Mouse (Mus musculus) forebrain, postnatal 0 days (tissue): Measurements from ENCODE around the gene Hopx. TPM values are rescaled to one million over a fixed set of nuclear protein-coding genes. Genes with fewer than 3 reads are reported as not detected.

ENCODE experiments used
- ATAC-seq: fragments of 200-750 bp; cut with Nextera tagmentation; 2 replicates; pipeline ENCODE4 v1.8.0; 2017; ENCODE audit warnings: mild to moderate bottlenecking, moderate library complexity
- DNase-seq: peaks from one replicate; pipeline ENCODE4 v3.0.0-alpha.2; 2015
- H3K27ac ChIP-seq: fragments of 300-500 bp; sonication (generic); 2 replicates; pipeline ENCODE4 v1.5.1; 2014; ENCODE audit warnings: low read depth, mild to moderate bottlenecking, antibody characterized with exemption, low read length, moderate library complexity, mixed read lengths
- H3K27me3 ChIP-seq: fragments of 300-500 bp; sonication (generic); 2 replicates; pipeline ENCODE4 v1.6.1; 2014; ENCODE audit warnings: mild to moderate bottlenecking, low read length, mixed read lengths; ENCODE audit not compliant: insufficient read depth
- H3K36me3 ChIP-seq: fragments of 300-500 bp; sonication (generic); 2 replicates; pipeline ENCODE4 v1.6.1; 2014; ENCODE audit warnings: mild to moderate bottlenecking, moderate library complexity; ENCODE audit not compliant: insufficient read depth
- H3K4me1 ChIP-seq: fragments of 300-500 bp; sonication (generic); 2 replicates; pipeline ENCODE4 v1.6.1; 2014; ENCODE audit warnings: antibody characterized with exemption; ENCODE audit not compliant: insufficient read depth
- H3K4me2 ChIP-seq: fragments of 300-500 bp; sonication (generic); 2 replicates; pipeline ENCODE4 v1.6.1; 2014; ENCODE audit warnings: low read depth, mild to moderate bottlenecking, moderate library complexity
- H3K4me3 ChIP-seq: fragments of 300-500 bp; sonication (generic); 2 replicates; pipeline ENCODE4 v1.5.1; 2014; ENCODE audit warnings: low read depth, low read length, mixed read lengths
- H3K9ac ChIP-seq: fragments of 300-500 bp; sonication (generic); 2 replicates; pipeline ENCODE4 v1.6.1; 2014; ENCODE audit warnings: mild to moderate bottlenecking
- H3K9me3 ChIP-seq: fragments of 300-500 bp; sonication (generic); 2 replicates; pipeline ENCODE4 v1.6.1; 2016; ENCODE audit warnings: low read length
- CTCF ChIP-seq: sonication (generic); IDR thresholded peaks from 2 replicates; pipeline ENCODE4 v1.5.1; 2016; ENCODE audit warnings: antibody characterized with exemption, control low read depth, low read depth
- WGBS: fragments of 180-500 bp; shearing (Covaris S2); extraction: QIAGEN DNeasy Blood & Tissue Kit; methylation state at CpG from one replicate; pipeline ENCODE4 v1.1.7; 2014; 5-methylcytosine and 5-hydroxymethylcytosine counted together
- polyA plus RNA-seq: library from polyadenylated mRNA; unstranded; fragments of >200 nt; fragmentation: Nextera tagmentation; extraction: Ambion mirVana; gene quantifications from 2 replicates; pipeline ENCODE4 v1.2.1, GENCODE M21; 2015
- total RNA-seq: library from RNA; depleted of rRNA; stranded (reverse); fragments of >200 nt; gene quantifications from 2 replicates; pipeline ENCODE4 v1.2.3, GENCODE M21; 2014; rRNA removed

The Hopx gene
- 26.1 and 28.1 TPM in 2 replicates for total RNA-seq
- 2.7 and 2.8 TPM in 2 replicates for polyA plus RNA-seq

DNA sequence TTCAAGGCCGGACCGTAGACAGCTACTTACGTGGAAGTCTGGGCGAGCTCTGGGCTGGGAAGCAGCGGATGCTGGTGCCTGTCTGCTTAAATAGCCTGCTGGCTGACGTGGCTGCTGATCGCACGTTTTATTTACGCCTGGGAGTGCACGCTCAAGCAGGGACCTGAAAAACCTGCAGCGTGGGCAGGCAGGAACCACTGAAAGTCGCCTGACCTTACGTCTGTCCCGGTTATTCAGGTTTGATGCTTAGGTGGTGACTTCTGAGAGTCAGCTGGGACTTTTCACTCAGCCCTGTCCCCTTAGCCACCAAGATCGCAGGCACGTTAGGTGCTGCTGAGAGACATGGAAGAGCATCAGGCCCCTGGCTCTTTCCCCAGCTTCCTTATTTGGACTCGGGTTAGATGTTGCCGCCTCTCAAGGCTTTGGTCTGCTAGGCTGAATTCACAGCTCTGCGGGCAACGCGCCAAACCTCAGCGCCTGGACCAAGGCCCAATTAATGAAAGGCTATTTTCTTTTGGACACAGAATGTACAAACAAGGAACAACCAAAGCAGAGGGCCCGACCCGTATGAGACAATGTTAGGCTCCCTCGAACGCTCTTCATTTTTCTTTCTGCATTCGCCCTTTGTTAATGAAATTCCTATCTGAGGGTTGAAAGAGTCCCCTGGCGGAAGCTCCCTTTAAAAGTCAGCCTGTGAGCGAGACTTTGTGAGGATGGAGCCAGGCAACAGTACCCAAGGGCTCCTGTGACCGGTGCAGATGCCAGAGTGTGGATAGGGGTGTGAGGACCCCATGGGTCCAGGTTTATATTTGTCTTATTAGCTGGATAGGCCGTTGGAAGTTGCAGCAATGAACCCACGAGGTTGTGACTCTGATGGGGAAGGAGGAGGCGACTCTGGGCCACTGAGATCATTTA, at the start of gene Hopx:
Hopx (minus strand) TSS at position 305 of the 915 bp plus-strand sequence.
- no peak within 1 kb of the TSS for H3K9ac ChIP-seq
- peak within 1 kb of the TSS; percentile 35 for H3K4me2 ChIP-seq
- H3K27me3 ChIP-seq, result no peaks in the 10 kb centered on the region
- 17% methylated on average over 33 of the region's 33 CpGs for WGBS
- no peak within 1 kb of the TSS for H3K27ac ChIP-seq
- no peaks in the 10 kb centered on the region for H3K36me3 ChIP-seq
- DNase-seq (peak; percentile 65), ATAC-seq (peak; percentile 72)
- peaks cover 7% of the 10 kb centered on the region; the same call in 1 of the 2 replicates for H3K4me1 ChIP-seq
- TF ChIP-seq CTCF, result peak; percentile 12; the same call in 1 of the 2 replicates
- H3K4me3 ChIP-seq, result no peak within 1 kb of the TSS
- H3K9me3 ChIP-seq, result no peaks in the 10 kb centered on the region

DNA sequence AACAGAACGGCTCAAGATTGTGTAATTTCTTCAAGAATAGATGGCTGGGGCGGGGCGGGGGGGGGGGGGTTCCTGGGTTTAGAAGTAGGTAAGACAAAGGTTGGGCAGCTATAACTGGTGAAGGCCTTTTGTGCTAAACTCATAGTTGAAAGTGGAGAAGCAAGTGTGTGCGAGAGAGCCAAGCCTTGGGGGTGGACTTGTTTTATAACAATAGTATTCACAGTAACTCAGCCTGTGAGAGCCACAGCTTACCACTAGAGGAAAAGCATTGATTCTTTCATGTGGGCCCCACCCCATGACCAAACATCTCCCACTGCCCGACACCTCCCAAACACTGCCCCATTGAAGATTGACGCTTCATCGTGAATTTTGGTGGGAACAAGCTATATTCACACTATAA, 48.7 kb upstream of the Hopx start:
- Histone ChIP-seq H3K36me3 (no peaks in the 10 kb centered on the region), H3K9me3 (no peaks in the 10 kb centered on the region), H3K4me2 (no peak overlapping the region), H3K27me3 (no peaks in the 10 kb centered on the region), H3K4me3 (no peak overlapping the region), H3K27ac (no peak overlapping the region), H3K9ac (no peak overlapping the region), H3K4me1 (no peaks in the 10 kb centered on the region)
- ATAC-seq (no peak), DNase-seq (no peak)
- no peak for TF ChIP-seq CTCF
- 66% methylated on average over 7 of the region's 7 CpGs for WGBS

DNA sequence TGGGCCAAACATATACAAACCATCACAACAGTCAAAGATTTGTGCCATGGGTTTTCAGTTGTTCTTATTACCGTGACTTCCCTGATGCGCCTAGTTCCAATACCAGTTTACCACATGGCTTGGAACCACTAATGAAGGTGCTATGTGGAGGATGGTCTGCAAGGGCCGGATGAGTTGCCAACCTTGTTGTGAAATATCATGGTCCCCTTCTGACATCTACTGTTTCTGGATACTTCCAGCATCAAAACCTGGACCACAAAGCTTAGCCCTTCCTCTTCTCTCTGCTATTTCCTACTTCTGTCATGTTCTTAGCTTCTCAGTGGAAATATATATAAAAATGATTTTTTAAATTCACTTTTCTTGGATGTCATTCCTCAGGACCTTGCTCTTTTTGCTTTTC, 47.6 kb upstream of the Hopx start:
- no peaks in the 10 kb centered on the region for H3K4me1 ChIP-seq
- H3K9me3 ChIP-seq, result no peaks in the 10 kb centered on the region
- no peak for TF ChIP-seq CTCF
- no peak for DNase-seq
- H3K27ac ChIP-seq, result no peak overlapping the region
- H3K36me3 ChIP-seq, result no peaks in the 10 kb centered on the region
- H3K4me3 ChIP-seq, result no peak overlapping the region
- no peak overlapping the region for H3K4me2 ChIP-seq
- no peak for ATAC-seq
- H3K27me3 ChIP-seq, result no peaks in the 10 kb centered on the region
- WGBS, result 96% methylated on average over 3 of the region's 3 CpGs
- H3K9ac ChIP-seq, result no peak overlapping the region

DNA sequence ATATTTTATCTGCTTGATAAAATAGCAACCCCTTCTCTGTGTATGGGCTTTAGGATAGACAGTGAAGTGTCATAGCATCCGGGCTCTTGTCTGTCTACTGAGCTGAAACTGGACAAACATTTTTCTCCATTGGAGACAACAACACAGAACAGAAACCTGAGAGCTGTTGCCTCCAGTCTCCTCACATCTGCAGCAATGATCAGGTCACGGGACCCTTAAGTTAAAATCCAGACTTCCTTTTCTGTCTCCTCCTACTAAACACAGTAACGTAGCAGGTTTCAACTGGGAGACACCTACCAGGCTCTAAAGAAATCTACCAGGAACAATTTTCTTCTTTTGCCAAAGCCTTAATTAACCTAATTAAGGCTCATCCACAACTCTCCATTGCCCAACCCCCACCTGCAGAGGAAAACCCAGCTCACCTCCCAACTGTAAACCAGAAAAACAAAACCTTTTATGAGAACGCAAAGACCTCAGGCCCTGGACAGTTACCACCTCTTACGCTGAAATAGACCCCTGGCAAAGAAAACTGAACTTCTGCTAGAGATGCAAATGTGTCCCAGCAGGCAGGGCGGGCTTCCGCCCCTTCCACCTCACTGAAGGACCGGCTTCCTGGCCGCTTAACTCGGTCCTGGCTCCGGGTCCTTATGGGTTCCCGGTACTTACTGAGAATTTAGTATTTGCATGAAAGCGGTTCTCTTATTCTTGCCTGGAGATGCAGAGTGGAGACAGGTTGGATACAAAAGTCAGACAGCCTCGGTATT, 43.0 kb upstream of the Hopx start:
- DNase-seq, result no peak
- no peak overlapping the region for H3K9ac ChIP-seq
- H3K36me3 ChIP-seq, result no peaks in the 10 kb centered on the region
- ATAC-seq, result no peak
- H3K4me2 ChIP-seq, result no peak overlapping the region
- H3K4me1 ChIP-seq, result no peaks in the 10 kb centered on the region
- no peaks in the 10 kb centered on the region for H3K9me3 ChIP-seq
- H3K4me3 ChIP-seq, result no peak overlapping the region
- TF ChIP-seq CTCF, result no peak
- H3K27ac ChIP-seq, result no peak overlapping the region
- 34% methylated on average over 14 of the region's 14 CpGs for WGBS
- H3K27me3 ChIP-seq, result no peaks in the 10 kb centered on the region

DNA sequence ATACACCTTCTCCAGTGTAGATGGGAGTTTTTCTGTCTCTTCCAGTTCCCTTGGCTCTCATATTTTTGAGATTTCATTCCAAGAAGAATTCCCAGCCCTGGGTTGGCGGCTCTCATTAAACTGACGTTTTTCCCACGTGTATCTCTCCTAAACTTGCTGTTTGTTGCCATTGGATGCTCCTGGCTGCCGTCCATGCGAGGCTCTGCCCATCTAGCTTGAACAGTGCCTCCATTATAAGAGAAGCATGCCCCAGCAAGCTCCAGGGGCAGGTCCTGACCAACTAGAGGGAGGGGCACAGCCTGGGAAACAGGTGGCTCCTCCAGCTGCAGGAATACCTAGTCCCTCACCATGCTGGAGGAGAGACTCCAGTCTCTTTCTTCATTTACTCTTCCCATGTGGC, 42.0 kb upstream of the Hopx start:
- no peak overlapping the region for H3K4me3 ChIP-seq
- ATAC-seq, result no peak
- no peak overlapping the region for H3K9ac ChIP-seq
- H3K9me3 ChIP-seq, result no peaks in the 10 kb centered on the region
- no peaks in the 10 kb centered on the region for H3K27me3 ChIP-seq
- no peak for TF ChIP-seq CTCF
- H3K4me2 ChIP-seq, result no peak overlapping the region
- H3K4me1 ChIP-seq, result no peaks in the 10 kb centered on the region
- DNase-seq, result peak; percentile 10
- H3K36me3 ChIP-seq, result no peaks in the 10 kb centered on the region
- no peak overlapping the region for H3K27ac ChIP-seq
- 40% methylated on average over 5 of the region's 5 CpGs for WGBS

DNA sequence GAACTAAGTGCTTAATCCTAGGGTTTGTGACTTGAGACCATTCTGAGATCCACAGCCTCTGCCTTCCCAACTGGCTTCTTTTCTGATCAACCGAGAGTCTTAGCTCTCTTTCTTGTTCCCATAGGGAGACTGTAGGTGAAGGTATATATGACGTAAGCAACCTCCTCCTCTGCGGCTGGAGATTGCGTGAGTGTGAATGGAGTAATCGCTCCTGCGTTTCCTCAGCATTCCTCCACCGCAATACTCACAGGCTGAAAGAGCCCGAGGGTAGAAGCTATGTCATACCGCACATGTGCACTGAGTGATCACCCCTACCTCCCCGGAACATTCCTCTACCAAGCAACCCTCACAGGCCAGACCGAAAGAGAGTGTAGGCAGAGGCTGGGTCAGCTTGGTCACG, 40.6 kb upstream of the Hopx start:
- no peak for ATAC-seq
- no peaks in the 10 kb centered on the region for H3K27me3 ChIP-seq
- H3K4me2 ChIP-seq, result no peak overlapping the region
- WGBS, result 95% methylated on average over 12 of the region's 12 CpGs
- no peaks in the 10 kb centered on the region for H3K9me3 ChIP-seq
- no peak overlapping the region for H3K9ac ChIP-seq
- no peaks in the 10 kb centered on the region for H3K36me3 ChIP-seq
- H3K4me3 ChIP-seq, result no peak overlapping the region
- no peaks in the 10 kb centered on the region for H3K4me1 ChIP-seq
- DNase-seq, result no peak
- no peak for TF ChIP-seq CTCF
- H3K27ac ChIP-seq, result no peak overlapping the region

DNA sequence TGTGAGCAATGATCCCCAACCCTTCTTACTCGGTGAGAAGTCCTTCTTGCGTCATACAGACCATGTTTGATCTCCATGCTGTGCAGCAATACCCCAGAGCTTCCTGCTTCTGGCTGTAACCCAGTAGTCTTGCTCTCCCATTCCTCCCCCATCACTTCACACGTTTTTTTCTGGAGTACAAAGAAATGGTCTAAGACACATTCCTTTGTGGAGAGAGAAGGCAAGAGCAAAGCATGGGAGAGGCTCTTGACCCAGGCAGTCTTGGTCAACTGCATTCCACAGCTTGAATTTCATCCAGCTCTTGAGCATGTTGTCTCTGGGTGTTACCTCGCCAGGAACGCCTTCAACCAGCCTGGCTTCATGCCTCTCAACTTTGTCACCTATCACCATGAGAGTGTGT, 39.9 kb upstream of the Hopx start:
- 85% methylated on average over 5 of the region's 5 CpGs for WGBS
- DNase-seq (no peak), ATAC-seq (no peak)
- TF ChIP-seq CTCF, result no peak
- Histone ChIP-seq H3K4me2 (no peak overlapping the region), H3K9ac (no peak overlapping the region), H3K36me3 (no peaks in the 10 kb centered on the region), H3K27me3 (no peaks in the 10 kb centered on the region), H3K4me3 (no peak overlapping the region), H3K4me1 (no peaks in the 10 kb centered on the region), H3K9me3 (no peaks in the 10 kb centered on the region), H3K27ac (no peak overlapping the region)
